Mouse (Mus musculus) MN1 (cell line): Measurements from ENCODE around the gene D10Wsu102e.

Source experiments
- DNase-seq: peaks from one replicate; pipeline ENCODE4 v3.0.0-alpha.2; 2016; ENCODE audit warnings: low spot score

Gene D10Wsu102e

DNA sequence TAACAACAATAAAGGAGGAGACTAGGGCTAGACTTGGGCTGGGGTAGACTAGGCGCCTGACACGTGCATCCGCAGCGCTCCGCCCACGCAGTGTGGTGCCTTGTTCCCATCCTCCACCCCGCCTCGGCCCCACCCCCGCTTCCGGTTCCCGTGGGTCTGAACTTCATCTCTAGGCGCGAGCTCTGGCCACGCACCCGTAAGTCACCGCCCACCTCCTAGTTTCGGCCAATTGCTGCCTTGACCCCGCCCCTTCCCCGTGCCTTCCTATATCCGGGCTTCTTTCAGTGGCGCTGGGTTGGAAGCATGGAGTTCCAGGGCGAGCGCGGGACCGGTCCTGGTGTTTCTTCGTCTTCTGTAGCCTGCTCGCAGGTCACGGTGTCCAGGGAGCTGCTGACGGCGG is at the start of gene D10Wsu102e:
TSS of gene D10Wsu102e (plus strand) at position 266 of the 400 bp plus-strand sequence.
- peak; percentile 97 for DNase-seq

DNA sequence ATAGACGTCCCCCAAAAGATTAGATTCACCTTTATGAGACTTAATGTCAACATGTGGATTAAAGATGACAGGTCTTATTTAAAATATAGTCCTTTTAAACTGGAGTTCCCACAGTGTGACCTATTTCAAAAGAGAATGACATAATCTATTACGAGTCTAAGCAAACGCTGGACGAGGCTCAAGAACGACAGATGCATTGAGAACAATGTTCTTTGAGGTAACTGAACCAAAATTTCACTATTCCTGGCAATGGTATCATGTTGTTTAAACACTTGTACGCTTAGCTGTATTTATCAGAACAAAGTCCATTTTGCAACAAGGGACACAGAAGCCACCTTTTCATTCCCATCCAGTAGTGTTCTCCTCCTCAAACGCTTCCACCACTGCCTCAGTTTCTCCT is 49.7 kb upstream of the D10Wsu102e start:
- DNase-seq: no peak

DNA sequence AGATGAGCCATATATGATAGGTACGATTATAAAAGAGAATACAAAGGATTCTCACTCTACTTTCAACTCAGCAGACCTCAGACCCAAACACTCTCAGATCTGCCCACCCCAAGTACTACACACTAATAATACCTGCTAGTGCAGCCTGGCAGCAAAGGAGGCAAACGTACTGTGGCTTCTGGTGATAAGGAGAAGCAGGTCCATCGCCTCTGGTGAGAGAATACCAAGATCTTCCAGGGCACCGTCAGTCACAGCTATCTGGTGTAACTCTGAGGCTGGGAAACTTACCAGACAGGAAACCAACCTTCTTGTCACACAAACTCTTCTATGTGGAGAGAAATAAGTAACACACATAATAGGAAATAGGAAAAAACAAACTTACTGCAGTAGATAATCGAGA is 47.0 kb upstream of the D10Wsu102e start:
- DNase-seq: no peak

DNA sequence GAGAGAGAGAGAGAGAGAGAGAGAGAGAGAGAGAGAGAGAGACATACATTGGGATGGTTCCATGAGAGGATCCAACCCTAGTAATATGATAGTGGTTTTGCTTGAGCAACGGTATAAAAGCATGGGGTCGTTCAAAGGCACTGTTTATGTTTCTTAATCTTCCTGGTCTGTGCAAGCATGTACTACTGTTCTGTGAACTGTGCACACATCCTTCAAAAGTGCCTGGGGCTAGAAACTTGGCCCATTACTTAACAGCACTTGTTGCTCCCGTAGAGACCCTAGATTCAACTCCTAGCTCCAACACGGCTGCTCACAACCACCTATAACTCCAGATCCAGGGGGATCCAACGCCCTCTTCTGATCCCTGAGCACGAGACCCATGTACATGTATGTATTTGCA is 39.6 kb upstream of the D10Wsu102e start:
- DNase-seq: no peak

DNA sequence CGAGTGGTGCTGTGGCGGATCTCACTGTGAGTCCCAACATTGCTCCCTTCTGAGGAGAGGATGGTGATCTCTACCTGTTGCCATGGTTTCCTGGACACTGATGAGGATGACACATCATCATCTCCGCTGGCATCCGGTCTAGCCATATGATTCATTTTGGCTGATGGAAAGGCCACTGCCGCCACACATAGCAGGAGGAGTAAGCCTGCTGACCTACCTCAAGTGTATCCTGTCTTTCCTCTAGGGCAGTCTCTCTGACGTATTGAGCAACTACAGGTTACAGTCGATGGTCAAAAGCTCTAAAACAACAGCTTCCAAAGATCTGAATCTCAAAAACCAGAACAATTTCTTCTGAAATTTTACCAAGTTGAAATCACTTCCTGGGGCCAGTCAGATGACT is 39.2 kb upstream of the D10Wsu102e start:
- DNase-seq: peak; percentile 78

DNA sequence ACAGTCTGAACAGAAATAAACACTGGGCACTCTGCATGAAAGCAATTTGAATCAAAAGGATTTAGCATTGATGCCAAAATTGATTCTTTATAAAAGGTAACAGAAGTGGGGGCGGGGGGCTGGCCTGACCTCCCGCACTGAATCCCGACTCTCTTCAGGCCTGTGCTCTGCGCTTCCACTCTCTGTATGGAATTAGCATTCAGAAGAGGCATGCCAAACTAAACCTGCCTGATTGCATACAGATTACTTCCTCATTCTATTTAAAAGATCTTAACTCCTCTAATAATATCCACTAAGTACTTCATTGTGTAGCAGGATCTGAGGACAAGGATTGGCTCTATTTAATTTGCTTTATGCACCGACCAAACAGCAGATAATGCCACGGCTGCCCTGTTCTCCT is 38.5 kb upstream of the D10Wsu102e start:
- peak; percentile 35 for DNase-seq

DNA sequence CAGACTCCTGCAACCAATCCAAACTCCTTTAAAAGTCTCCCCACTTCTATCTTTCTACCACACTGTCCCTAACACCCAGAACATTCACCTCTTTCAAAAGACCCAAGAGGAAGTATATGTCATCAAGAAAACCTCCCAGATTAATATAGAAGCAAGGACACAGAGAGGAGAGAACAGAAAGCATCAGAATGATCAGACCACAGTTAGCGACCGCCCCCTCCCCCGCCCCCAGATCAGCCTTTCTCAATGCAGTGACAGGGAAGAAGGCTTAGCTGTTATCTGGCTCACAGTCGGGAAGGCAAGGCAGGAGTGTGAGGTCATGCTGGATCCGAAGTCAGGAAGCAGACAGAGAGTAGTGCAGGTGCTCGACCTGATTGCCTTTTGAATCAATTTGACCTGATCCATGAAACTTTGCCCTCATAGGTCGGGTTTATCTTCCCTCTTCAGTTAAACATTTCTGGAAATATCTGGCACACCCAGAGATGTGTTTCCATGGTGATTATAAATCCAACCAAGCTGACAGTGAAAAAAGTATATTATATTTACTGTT is 37.4 kb upstream of the D10Wsu102e start:
- DNase-seq: no peak

DNA sequence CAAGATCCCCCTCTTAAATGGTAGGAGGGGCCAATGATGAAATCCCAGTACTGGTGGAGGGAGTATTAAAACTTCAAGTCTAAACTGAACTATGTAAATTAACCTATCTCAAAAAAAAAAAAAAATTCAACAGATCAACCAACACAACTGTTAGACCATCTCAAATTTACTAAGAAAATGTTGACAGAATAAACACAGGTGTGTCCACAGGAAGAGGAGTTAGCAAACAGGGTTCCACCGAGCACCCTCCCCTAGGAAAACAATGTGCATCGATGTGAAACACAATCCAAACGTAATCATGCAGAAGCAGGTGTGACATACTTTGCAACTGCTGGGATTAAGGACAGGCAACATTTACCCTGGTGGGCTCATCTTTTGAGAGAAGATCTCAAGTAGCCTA is 35.1 kb upstream of the D10Wsu102e start:
- no peak for DNase-seq

DNA sequence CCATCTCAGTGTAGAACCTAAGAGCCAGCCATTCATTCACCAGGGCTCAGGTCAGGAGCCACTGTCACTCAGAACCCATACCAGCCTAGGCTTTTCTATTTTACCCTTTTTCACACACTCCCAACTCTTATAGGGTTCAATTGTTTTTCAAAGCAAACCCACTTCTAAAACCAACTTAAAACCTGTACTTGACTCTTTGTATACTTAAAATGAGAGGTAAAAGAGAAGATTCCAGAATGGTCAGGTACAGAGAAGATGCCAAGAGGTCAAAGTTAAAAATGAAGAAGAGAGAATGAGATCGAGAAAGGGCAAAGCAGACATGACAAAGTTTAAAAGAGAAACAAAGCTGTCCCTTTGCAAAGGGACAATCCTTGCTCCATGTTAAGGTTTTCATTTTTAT is 34.1 kb upstream of the D10Wsu102e start:
- no peak for DNase-seq

DNA sequence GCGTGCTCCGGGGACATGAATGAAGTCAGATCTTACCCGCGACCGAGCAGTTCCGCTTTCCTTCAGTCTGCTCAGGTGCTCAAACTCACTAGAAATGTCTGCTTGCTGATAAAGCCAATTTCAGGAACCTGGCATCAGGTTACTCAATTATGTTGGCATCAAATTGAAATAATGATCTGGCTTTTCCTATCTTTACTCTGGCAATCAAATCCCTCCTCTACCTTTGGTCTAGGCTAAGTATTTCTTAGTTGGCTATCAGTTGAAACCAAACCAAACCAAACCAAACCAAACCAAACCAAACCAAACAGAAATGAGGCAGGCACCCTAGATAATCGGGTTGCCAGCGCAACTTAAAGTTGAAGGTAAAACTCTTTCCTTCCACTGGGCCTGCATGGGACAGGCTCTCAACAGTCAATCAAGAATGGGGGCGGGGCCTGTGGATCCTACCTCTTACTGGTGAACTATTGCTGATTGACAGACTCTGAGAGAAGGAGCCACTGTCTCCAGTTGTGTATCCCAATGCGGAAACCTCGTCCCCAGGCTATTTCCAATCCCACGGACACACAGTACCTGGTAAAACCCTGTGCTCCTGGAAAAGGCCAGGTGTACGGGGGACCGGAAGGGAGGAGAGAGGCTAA is 33.3 kb upstream of the D10Wsu102e start:
- no peak for DNase-seq

DNA sequence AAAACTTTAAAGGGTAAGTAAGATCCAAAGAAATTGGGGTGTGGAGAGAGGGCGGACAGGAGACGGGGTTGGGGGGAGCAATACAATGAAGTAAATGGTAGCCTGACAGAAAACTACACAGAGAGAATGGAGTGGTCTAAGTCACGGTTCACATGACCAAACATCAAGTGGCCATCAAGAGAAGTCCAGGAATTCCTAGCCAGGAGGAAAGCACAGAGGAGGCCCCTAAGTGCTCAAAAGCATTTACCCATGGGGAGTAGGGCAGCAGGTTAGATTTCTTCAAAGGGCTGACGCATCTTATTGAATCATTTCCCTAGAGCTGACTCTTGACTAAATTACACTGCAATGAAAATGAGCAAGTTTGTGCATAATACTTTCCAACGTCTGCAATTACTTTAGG is 31.2 kb upstream of the D10Wsu102e start:
- no peak for DNase-seq

DNA sequence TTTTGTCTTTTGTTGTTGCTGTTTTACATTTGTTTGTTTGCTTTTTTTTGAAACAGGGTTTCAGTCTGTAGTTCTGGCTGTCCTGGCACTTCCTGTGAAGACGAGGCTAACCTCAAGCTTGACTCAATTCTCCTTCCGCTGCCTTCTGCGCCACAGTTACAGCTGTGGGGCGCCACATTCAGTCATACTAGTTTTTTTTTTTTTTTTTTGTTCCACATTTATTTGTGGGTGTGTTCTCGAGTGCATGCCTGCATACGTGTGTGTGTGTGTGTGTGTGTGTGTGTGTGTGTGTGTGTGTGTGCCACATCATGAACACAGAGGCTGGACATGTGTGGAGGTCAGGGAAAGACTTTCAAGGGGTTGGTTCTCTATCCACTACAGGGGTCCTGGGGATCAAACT is 29.7 kb upstream of the D10Wsu102e start:
- DNase-seq: no peak

DNA sequence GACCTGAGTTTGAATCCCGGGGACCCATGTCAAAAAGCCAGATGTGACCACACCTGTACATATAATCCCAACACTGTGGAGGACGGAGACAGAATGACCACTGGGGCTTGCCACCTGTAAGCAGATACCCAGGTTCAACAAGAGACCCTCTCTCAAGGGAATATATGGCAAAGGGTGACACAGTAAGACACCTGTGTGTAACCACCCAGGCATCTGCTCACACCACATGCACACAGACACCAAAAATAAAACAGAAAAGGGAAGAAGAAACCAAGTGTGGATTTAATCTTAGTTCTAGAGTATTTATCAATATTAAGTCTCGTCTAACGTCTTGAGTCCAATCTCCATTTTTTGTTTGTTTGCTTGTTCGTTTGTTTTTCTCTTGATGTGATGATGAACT is 28.2 kb upstream of the D10Wsu102e start:
- DNase-seq: no peak

DNA sequence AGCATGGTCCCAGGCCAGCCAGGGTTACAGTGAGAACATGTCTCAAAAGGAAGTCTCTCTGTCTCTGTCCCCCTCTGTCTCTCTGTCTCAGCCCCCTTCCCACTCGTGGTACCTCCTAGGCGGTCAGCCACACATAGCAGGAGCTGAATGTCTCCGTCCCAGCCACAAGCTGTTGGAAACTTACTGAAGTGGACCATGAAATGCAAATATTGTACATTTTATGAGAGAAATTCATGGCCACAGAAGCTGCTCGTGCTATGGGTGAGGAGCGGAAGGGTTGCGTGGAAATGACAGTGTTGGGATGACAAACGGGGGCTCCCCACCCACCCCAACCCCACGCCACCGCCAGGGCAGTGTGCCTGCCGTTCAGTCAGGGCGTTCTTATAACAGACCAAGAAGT is 27.4 kb upstream of the D10Wsu102e start:
- no peak for DNase-seq

DNA sequence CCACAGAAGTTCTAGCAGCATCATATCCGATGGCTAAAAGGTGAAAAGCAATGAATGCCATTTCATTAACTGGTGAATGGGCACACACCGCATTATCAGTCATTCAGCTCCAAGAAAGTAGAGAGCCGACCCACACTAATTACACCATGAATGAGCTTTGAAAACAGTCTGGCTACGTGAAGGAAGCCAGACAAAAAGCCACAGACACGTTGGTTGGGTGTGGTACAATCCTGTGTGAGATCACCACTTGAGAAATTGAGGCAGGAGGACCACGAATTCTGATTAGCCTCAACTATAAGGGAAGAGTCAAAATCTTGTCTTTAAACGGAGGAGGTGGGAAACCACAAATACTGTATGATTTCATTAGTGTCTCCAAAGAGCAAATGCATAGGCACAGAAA is 23.7 kb upstream of the D10Wsu102e start:
- DNase-seq: no peak

DNA sequence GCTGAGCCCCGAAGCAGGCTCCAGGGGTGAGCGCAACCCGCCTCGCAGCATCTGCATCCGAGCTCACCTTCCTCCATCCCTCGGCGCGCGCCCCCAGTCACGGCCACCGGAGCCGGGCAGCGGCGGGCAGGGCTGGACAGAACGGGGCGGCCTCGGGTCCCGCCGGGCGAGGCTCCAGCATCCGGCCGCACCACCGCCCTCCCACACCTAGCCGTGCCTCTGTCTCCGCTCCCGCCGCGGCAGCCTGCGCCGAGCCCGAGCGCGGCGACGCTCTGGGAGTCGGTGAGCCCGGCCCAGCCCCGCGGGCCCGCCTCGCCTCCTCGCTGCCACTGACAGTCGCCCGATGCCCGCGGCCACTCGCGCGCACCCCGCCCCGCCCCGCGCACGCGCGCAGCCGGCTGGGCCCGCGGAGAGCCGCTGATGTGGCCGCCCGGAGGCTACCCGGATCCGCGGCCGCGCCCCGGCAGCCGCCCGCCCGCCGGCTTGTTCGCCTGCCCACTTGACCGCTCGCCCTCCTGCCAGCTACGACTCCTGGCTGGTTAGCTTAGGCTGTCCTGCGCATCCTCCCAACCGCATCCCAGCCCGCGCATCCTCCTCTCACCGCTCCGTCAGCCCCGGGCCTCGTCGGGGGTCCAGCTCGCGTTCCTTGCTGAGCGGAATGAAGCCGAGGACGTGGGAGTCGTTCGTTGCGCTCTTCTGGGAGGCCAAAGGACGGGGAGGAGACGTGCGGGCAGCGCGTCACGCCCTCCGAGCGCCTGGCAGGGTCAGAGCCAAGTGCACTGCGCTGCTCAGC is 22.7 kb upstream of the D10Wsu102e start, which contains the start of gene Slc41a2:
TSS of gene Slc41a2 (minus strand) at position 724 of the 793 bp plus-strand sequence.
- DNase-seq: peak; percentile 91

DNA sequence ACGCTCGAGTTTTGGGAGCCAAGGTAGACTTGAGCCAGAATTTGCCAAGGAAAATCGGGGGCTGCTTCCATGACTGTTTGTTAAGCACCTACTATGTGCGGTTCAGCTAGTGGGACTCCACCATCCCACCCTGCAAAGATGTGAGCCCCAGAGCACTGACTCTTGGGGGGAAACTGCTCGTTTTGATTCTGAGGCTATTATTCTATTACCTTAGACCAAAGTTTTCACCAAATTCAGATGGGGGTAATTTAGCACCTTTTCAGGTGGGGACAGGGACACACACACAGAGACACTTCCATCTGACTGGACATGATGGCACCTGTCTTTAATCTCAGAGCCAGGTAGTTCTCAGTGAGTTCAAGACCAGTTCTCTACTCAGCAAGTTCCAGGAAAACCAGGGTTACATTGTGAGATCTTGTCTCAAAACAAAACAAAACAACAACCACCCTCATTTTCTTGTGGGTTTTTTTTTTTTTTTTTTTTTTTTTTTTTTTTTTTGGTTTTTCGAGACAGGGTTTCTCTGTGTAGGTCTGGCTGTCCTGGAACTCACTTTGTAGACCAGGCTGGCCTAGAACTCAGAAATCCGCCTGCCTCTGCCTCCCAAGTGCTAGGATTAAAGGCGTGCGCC is 21.9 kb upstream of the D10Wsu102e start:
- no peak for DNase-seq

DNA sequence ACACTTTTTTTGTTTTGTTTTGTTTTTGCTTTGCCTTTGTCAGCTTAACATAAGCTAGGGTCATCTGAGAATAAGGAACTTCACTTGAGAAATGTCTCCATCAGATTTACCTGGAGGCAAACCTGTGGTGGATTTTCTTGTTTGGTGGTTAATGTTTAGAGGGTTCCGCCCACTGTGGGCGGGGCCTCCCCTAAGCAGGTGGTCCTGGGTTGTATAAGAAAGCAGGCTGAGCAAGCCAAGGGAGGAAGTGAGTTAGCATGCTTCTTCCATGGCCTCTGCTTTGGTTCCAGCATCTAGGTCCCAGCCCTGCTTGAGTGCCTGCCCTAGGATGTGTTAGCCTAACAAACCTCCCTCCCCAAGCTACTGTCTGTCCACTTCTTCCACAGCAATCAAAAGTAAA is 18.8 kb upstream of the D10Wsu102e start:
- no peak for DNase-seq

DNA sequence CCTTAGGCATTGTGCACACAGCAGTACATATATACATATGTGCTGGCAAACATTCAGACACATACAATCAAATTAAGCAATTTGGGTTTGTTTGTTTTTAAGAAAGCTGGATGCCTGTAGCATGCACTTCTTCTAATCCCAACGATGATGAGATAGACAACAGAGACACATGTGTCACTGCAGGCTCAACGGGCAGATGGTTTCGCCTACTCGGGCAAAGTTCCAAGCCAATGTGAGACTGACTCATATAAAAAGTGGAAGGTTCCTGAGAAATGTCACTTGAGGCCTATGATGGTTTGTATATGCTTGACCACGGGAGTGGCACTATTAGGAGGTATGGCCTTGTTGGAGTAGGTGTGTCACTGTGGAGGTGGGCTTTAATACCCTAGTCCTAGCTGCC is 16.9 kb upstream of the D10Wsu102e start:
- peak; percentile 93 for DNase-seq

DNA sequence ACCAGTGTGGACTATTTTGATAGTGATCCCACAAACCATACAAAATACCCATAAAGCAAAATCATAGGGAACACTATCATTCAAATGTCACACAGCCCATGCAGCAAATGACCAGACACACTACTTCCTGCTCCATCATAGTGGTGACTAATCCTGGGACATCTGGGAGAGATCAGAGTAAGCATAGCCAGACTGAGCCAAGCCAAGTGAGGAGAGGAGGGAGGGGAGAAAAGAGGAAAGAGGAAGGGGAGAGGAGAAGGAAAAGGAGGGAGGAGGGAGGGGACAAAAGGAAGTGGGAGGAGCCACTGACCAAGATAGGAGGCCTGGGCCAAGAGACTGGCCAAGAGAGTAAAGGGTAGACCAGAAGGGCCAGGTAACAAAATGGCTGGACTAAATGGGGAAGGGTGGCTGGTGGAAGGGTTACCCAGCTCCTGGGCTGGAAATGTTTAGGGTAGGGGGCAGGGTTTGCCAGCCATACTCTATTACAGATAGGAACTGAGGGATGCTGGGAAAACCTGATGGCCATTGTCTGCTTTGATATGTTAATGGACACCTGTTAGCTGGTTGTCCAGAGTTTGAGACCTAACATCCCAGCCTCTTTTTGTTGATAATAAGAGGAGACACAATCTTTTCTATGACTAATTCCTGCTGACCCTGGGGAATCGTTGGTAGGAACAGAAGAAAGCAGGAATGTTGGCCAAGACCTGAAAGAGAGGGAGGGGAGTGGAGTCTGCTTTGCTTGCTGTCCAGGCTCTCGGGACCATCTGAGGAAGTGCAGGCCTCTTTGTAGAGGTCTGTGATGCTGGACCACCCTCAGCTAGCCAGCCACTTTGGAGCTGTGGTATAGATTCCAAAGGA is 16.0 kb upstream of the D10Wsu102e start:
- DNase-seq: peak; percentile 77

DNA sequence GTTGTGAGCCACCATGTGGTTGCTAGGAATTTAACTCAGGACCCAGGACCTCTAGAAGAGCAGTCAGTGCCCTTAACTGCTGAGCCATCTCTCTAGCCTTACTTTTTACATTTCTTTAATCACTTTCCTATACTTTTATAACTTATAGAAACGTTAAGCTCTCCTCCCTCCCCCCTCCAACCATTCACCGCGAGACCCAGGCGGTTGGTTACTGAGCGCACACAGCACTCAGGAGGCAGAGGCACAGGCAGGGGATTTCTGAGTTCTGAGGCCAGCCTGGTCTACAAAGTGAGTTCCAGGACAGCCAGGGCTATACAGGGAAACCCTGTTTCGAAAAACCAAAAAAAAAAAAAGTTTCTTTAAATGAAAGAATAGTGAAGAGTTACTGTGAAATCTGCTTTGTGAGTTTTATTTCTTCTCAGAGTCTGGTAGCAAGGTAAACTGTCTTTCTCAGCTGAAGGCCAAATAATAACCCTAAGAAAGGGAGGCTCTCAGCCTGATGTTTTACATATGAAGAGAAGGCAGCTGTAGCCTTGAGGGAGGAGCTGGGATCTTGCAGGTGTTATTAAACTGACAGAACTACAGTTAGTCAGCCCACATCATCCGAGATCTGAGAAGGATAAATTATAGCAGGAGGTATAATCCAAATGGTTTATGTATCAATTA is 14.2 kb upstream of the D10Wsu102e start:
- no peak for DNase-seq
